Mouse (Mus musculus) lung, adult 2 months (tissue): Measurements from ENCODE around the gene Eri3.

Experiments
- CTCF ChIP-seq: fragments of 200-500 bp; IDR thresholded peaks from 2 replicates; pipeline ENCODE4 v1.5.1; 2011; ENCODE audit warnings: mild to moderate bottlenecking, low read length, control low read depth; ENCODE audit not compliant: insufficient read depth
- POLR2A ChIP-seq: fragments of 200-500 bp; IDR thresholded peaks from 2 replicates; pipeline ENCODE4 v1.6.1; 2011; ENCODE audit warnings: low read depth, mild to moderate bottlenecking, control low read depth, low read length, borderline replicate concordance; ENCODE audit errors: extremely low read depth

DNA sequence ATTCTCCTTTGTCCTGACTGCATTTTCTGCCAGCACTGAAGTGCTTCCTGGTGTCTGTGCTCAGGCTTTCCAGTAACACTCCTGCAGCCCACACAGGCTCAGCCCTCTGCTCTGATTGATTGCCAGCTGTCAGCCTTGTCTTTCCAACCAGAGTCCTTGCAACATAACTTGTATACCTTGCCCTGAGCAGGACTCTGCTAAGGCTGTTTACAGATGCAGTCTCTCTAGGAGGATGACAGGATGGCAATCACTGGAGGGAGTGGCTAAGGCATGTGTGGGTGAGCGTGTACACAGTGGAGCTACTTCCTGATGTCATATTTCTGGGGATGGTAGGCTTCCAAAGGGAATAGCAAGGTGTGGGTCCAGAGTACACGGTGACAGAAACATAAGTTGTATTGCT, 95.7 kb downstream of the Eri3 start:
- TF ChIP-seq CTCF: no peak
- no peak for TF ChIP-seq POLR2A
